ENCODE assay signal across 20 mouse cellular contexts in the genomic region with DNA sequence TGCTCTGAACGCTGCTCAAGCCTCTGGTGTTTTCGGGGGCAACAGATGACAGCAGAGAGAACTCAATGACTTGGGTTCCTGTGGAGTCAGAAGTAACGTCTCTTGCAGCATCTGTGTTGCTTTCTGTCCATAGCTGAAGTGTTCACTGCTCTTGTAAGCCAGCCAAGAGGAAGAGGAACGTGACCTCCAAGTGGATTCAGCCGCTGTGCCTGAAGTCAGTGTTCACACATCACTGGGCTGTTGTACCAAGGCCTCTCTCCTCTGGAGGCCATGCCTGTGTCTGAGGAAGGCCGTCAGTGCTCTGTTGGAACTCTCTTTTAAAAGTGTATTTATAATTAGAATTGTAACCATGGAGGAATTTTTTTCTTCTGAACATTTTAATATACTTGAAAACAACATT. TPM values are rescaled to one million over a fixed set of nuclear protein-coding genes. Genes with fewer than 3 reads are reported as not detected.
DNase-seq lines count a peak whose midpoint lies in the region; ATAC-seq lines count a peak whose summit lies in the region.
"Had no signal": no experiment of that assay in that cellular context is flagged by ENCODE, and none has a peak within 500 bp of the region (broad histone marks: within the 10 kb centered on the region; RNA-seq: fewer than 3 reads in every experiment).

No protein-coding gene starts in this region.

- no peaks in the 10 kb centered on the region for H3K27me3 ChIP-seq in kidney, embryonic 14.5 days (ENCODE audit: control insufficient read depth, insufficient read depth, low read length)
- H3K27me3 ChIP-seq: liver, embryonic 12.5 days had no signal

- H3K4me2 ChIP-seq in kidney, embryonic 14.5 days (replicated peaks; ENCODE audit: low read depth, low read length) = no peak overlapping the region
- H3K4me2 ChIP-seq: liver, embryonic 12.5 days; midbrain, embryonic 11.5 days had no signal

- ATAC-seq in kidney, embryonic 14.5 days (ENCODE audit: low FRiP score, low TSS enrichment) = no peak
- ATAC-seq: forebrain, embryonic 14.5 days; hindbrain, embryonic 16.5 days; intestine, postnatal 0 days; liver, embryonic 12.5 days had no signal

- H3K4me3 ChIP-seq in kidney, embryonic 14.5 days (ENCODE audit: low read length) = no peak overlapping the region
- H3K4me3 ChIP-seq: liver, embryonic 12.5 days had no signal

- H3K27ac ChIP-seq in kidney, embryonic 14.5 days (ENCODE audit: low read depth, low read length) = no peak overlapping the region
- H3K27ac ChIP-seq: liver, embryonic 12.5 days had no signal

- peaks cover 57% of the 10 kb centered on the region for H3K36me3 ChIP-seq in kidney, embryonic 14.5 days (ENCODE audit: control insufficient read depth, insufficient read depth, low read length)

- WGBS in kidney, embryonic 14.5 days = 83% methylated on average over 6 of the region's 6 CpGs

- no peaks in the 10 kb centered on the region for H3K9me3 ChIP-seq in kidney, embryonic 14.5 days (ENCODE audit: control insufficient read depth, low read length)
- H3K9me3 ChIP-seq: liver, embryonic 12.5 days had no signal

- peak; percentile 31 for DNase-seq in kidney, adult 11 months
- peak; percentile 63 for DNase-seq in ovary, adult 18-20 months (ENCODE audit: low spot score)
- DNase-seq in ovary, postnatal 14 days (ENCODE audit: low spot score) = no peak
- peak; percentile 63 to 65 for DNase-seq in adrenal gland, postnatal 36 days
- DNase-seq in kidney, postnatal 4 days = peak; percentile 35 to 46
- DNase-seq in cerebellum, adult 11-12 months = no peak
- DNase-seq in Muller cell, postnatal 12 days (ENCODE audit: inconsistent ontology term) = no peak
- DNase-seq: cerebellum, adult 8-10 months; gastrocnemius, postnatal 14 days; heart, adult 18-20 months; heart, postnatal 4 days; layer of hippocampus, adult 9-11 months; lung, adult 2 months; thymus, adult 18-20 months had no signal

- no peak overlapping the region for H3K9ac ChIP-seq in kidney, embryonic 14.5 days (ENCODE audit: low read depth, low read length)
- H3K9ac ChIP-seq: liver, embryonic 12.5 days had no signal

- no peaks in the 10 kb centered on the region for H3K4me1 ChIP-seq in kidney, embryonic 14.5 days (ENCODE audit: control insufficient read depth, insufficient read depth, low read length)
- H3K4me1 ChIP-seq: liver, embryonic 12.5 days had no signal

RNA-seq across cellular contexts. Expression of gene Snx4, which starts 9.2 kb away (rescaled TPM):
- 68.5 and 79.7 TPM in 2 replicates for polyA plus RNA-seq in kidney, embryonic 14.5 days (2014; fragmentation: Nextera tagmentation; extraction: Ambion mirVana)
- total RNA-seq in adrenal gland, postnatal 36 days (2021) = 10 to 100 TPM; 43.9 to 56.5 TPM

RNA-seq across cellular contexts. Expression of gene Osbpl11, which starts 57.2 kb away (rescaled TPM):
- polyA plus RNA-seq in kidney, embryonic 14.5 days (2014; fragmentation: Nextera tagmentation; extraction: Ambion mirVana) = 12.0 and 18.9 TPM in 2 replicates
- total RNA-seq in adrenal gland, postnatal 36 days (2021) = 10 to 100 TPM; 42.6 to 44.9 TPM

Comparison
In these comparisons a context has a peak if more than half of its experiments do, and no peak if none do; other contexts are left out.
1. DNase-seq: peak in kidney, adult 11 months (single experiment), ovary, adult 18-20 months (single experiment), adrenal gland, postnatal 36 days (2 of 2) and kidney, postnatal 4 days (2 of 2); none in ovary, postnatal 14 days (single experiment), cerebellum, adult 11-12 months (single experiment) and Muller cell, postnatal 12 days (single experiment).